32 mouse cellular contexts compared by ENCODE assay signal in the genomic region with DNA sequence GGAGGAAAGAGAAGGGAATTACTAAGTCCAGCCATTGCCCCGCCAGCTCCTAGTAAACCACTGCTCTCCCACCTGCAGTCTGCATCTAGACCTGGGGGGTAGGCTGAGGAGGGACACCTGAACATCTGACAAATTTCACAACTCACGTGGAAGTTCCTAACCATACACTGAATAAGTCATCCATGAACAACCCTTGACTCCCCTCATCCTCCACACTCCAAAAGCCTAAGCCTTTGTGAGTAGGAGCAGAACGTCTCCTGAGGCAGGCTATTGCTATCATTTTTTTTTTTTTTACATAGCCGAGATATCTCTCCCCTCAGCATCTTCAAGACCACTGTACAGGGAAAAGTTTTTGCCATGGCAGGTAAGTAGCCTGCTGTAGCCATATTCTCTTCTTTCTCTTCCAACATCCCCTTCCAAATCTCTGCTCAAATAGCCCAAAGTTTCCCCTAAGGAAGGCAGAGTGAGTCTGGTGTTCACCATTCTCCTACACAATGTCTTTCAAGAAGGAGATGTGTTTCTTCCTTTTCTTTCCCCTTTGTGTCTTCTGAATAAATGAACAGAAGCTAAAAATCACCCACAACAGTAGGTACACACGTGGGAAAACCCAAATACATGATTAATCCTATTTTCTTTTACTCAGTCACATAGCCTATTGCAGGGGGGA.
"Had no signal": no experiment of that assay in that cellular context is flagged by ENCODE, and none has a peak within 500 bp of the region (broad histone marks: within the 10 kb centered on the region; RNA-seq: fewer than 3 reads in every experiment).

No protein-coding gene starts in this region.

- H3K9me3 ChIP-seq: heart, embryonic 10.5 days; heart, embryonic 12.5 days; heart, embryonic 13.5 days; heart, embryonic 15.5 days; hindbrain, embryonic 10.5 days; hindbrain, embryonic 12.5 days; hindbrain, embryonic 13.5 days; hindbrain, embryonic 15.5 days; intestine, embryonic 15.5 days; kidney, embryonic 15.5 days had no signal

- H3K4me2 ChIP-seq: heart, embryonic 11.5 days; heart, embryonic 12.5 days; heart, embryonic 13.5 days; heart, embryonic 15.5 days; hindbrain, embryonic 12.5 days; hindbrain, embryonic 13.5 days; hindbrain, embryonic 14.5 days; hindbrain, embryonic 15.5 days; intestine, embryonic 15.5 days; kidney, embryonic 15.5 days had no signal

- DNase-seq: heart, postnatal 10 days; heart, postnatal 14 days; heart, postnatal 36 days; heart, postnatal 4 days; kidney, adult 11 months; kidney, adult 18-20 months; kidney, adult 2 months; kidney, adult 8-10 months; kidney, adult 9 months; kidney, postnatal 10 days; kidney, postnatal 14 days; kidney, postnatal 25 days; kidney, postnatal 36 days; kidney, postnatal 4 days; layer of hippocampus, adult 9-11 months; layer of hippocampus, postnatal 36 days had no signal

- H3K27ac ChIP-seq: heart, embryonic 10.5 days; heart, embryonic 13.5 days; heart, embryonic 15.5 days; hindbrain, embryonic 10.5 days; hindbrain, embryonic 12.5 days; hindbrain, embryonic 13.5 days; hindbrain, embryonic 14.5 days; hindbrain, embryonic 15.5 days; hindbrain, postnatal 0 days; intestine, embryonic 15.5 days; kidney, embryonic 15.5 days; kidney, postnatal 0 days; layer of hippocampus, adult 2 months; left cerebral cortex, adult 2 months had no signal

- H3K4me1 ChIP-seq: heart, embryonic 10.5 days; heart, embryonic 12.5 days; heart, embryonic 13.5 days; heart, embryonic 15.5 days; hindbrain, embryonic 10.5 days; hindbrain, embryonic 12.5 days; hindbrain, embryonic 13.5 days; hindbrain, embryonic 15.5 days; intestine, embryonic 15.5 days; kidney, embryonic 15.5 days had no signal

- H3K4me3 ChIP-seq: heart, embryonic 10.5 days; heart, embryonic 12.5 days; heart, embryonic 13.5 days; heart, embryonic 15.5 days; hindbrain, embryonic 10.5 days; hindbrain, embryonic 12.5 days; hindbrain, embryonic 13.5 days; hindbrain, embryonic 15.5 days; intestine, embryonic 15.5 days; kidney, embryonic 15.5 days; layer of hippocampus, adult 2 months; left cerebral cortex, adult 2 months had no signal

- H3K27me3 ChIP-seq: heart, embryonic 12.5 days; heart, embryonic 13.5 days; heart, embryonic 15.5 days; hindbrain, embryonic 12.5 days; hindbrain, embryonic 13.5 days; hindbrain, embryonic 15.5 days; intestine, embryonic 15.5 days; kidney, embryonic 15.5 days had no signal

- H3K36me3 ChIP-seq: heart, embryonic 10.5 days; heart, embryonic 12.5 days; heart, embryonic 13.5 days; heart, embryonic 15.5 days; hindbrain, embryonic 10.5 days; hindbrain, embryonic 12.5 days; hindbrain, embryonic 13.5 days; hindbrain, embryonic 15.5 days; intestine, embryonic 15.5 days; kidney, embryonic 15.5 days had no signal

- H3K9ac ChIP-seq: heart, embryonic 12.5 days; heart, embryonic 13.5 days; heart, embryonic 15.5 days; hindbrain, embryonic 12.5 days; hindbrain, embryonic 13.5 days; hindbrain, embryonic 14.5 days; hindbrain, embryonic 15.5 days; intestine, embryonic 15.5 days; kidney, embryonic 15.5 days had no signal
